Mouse (Mus musculus) A20 (cell line): ENCODE results near the gene Cd22.
"Not testable (repeated sequence)": the region's sequence is repeated elsewhere in the genome, so short reads cannot be mapped to it uniquely, and the experiment has no call there.

Source experiments
- DNase-seq: peaks from one replicate; pipeline ENCODE4 v3.0.0-alpha.2; 2011; ENCODE audit warnings: low read depth, low spot score

Gene Cd22

DNA sequence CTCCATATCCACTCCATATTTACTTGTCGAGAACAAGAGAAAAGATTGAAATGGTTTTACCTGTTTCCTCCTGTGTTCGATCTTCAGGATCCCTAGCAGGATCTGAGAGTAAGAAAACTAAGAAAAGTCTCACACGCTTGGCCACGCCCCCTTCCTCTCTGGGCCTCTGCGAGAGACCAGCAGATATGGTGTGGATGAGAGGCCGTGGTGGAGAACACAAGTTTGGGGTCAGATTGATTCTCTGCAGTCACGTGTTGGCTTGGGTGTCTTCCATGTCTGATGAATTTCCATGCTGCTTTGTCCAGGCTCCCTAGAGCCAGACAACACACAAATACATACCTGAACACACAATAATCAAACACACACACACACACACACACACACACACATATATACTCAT lies at the start of gene Cd22:
Gene Cd22 (minus strand): TSS at position 167 of the 400 bp plus-strand sequence.
- peak; percentile 82 for DNase-seq

DNA sequence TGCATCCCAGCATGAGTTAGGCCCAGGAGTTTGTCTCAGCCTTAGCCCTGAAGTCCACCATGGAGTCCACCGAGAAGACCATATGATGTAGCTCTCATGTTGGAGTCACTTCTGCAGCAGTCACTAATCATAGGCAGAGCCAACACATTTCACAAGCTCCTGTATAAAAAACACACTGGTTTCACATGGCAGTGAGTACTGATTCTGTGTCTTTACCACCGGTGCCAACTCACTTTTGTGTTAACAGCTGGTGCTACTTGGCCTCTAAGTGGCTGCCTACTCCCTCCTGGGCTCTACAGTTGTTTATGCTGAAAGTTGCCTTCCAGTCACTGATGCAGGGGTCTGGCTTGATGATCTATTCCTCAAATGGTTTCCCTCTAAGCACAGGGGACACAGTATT lies 44.4 kb upstream of the Cd22 start, which contains the start of gene Hamp2:
Gene Hamp2 (minus strand): TSS at position 101 of the 400 bp plus-strand sequence.
- DNase-seq = not testable (repeated sequence)

DNA sequence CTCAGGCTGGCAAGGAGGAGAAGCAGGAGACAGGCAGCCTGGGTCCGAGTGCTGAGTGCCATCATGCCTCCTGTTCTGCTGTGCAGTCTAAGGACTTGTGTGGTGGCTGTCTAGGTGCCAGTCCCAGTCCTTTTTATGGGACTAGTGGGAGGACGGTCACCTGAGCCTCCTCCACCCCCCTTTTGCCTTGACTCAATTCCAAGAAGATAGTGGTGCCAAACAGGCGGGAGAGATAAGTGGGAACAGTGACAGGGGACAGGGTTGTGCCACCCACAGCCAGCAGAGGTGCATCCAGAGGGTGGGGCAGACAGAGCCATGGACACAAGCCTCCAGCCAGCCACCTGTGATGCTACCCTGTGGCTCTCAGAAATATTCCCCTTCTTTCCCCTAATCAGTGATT lies 43.9 kb upstream of the Cd22 start:
- no peak for DNase-seq

DNA sequence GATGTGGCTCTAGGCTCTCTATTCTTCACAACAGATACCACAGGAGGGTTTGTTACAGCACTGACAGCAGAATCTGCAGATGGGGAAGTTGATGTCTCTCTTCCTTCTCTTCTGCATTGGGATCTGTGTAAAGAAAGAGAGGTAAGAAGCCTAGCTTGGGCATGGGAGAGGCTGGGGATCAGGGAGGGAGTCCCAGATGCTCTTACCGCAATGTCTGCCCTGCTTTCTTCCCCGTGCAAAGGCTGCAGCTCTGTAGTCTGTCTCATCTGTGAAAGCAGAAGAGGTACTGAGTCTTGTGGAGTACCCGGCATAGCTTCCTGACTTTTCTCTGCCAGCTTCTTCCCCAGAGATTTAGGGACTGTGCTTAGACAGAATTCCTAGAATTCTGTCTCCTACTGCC lies 42.3 kb upstream of the Cd22 start:
- not testable (repeated sequence) for DNase-seq

DNA sequence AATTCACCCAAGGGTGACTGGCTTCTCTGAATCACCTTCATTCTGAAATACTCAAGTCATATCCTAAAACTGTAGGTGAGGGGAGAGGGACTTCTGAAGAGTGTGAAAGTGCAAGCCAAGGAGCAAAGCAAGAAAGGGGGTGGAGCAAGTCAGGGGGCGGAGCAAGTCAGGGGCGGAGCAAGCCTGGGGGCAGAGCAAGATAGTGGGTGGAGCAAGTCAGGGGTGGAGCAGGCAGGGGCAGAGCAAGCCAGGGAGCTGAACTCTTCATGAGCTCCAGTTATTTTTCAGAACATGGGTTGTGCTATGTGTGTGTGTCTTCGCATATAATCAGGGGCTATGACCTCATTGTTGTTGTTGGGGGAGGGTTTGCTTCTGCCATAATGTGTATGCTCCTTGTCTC lies 40.1 kb upstream of the Cd22 start:
- DNase-seq = peak; percentile 66

DNA sequence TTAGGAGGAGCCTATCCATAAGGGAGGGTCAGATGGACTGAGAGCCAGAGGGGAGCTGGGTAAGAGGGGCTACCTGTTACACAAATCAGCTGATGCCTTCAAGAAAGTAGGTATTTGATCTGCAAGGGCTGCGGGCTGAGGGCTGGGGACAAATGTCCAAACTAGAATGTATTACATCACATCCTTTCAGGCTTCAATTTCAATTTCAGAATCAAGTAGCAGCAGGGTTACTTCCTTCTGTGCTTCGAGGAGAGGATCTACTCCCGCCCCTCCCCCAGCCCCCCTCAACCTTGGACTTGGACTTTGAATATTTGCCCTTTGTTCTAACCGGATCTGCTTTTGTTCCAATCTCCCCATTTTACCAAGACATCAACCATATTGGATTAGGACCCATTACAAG lies 37.1 kb upstream of the Cd22 start:
- DNase-seq = no peak

DNA sequence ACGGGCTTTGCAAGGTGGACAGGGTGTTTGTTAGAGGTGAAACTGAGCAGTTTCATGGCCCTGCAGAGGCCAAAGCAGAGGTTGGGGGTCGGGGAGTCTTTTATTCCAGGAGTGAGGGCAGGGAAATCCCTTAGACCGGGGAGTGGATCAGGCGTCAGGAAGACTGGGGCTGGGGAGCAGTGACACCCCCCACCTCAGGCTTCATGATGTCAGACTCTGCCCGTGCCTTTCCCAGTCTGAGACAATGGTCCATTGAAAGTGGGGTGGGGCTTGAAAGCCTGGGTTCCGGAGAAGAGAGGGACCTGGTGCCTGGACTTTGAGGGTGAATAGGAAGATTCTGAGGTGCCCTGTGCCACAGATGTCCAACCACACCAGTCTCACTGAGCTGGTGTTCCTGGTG lies 36.6 kb upstream of the Cd22 start:
- no peak for DNase-seq

DNA sequence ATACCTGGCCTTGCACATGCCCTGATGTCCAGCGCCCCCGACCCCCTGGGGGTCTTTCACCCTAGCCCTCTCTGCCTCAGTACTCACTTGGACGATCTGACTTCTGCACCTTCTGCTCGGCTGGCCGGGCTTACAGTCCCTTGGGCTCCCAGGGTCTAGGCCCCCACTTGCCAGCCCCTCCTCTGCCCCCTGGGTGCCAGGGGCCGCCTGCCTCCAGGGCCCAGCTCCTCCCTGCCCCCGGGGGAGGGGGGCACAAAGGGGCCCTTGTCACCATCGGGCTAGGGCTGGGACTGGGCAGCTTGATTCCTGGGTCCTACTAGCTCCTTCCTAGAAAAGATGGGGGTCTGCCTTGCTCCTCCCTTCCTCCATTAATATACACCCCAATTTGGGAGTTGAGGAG lies 34.6 kb upstream of the Cd22 start, which contains the start of gene Mag:
Gene Mag (minus strand): TSS at position 142 of the 400 bp plus-strand sequence.
- DNase-seq = no peak

DNA sequence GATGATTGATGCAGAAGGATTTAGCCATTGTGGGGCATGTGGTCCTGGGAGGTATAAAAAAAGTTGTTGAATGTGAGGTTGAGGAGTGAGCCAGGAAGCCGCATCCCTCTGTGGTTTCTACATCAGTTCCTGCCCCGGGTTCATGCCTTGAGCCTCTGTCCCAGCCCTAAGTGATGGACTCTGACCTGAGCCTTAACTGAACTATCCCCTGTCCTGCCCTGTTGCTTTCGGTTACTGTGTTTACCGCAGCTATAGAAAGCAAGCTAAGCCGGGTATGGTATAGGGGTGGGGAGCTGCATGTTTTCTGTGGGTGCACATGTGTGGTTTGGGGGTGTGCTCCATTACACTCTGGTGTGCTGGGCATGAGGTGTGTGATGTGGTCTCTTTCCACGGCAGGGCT lies 29.6 kb upstream of the Cd22 start:
- no peak for DNase-seq

DNA sequence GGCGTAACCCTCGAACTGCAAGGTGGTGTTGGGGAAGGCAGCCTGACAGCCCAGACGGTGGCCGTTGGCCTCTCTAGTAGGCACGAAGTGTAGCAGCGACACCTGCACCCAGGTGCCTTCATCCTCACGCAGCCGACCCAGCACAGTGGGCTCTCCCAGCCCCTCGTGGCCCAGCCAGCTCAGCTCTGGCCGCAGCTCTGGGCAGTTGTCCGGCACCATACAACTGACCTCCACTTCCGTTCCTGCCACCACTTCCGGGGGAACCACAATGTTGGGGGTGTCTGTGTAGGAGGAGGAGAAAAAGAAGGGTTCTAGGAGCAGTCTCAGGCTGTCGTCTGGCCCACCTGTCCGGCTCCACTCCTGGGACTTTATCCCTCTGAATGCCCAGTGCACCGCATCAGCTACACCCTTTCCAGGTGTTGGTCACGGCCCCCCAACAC lies 28.9 kb upstream of the Cd22 start:
- DNase-seq = no peak

DNA sequence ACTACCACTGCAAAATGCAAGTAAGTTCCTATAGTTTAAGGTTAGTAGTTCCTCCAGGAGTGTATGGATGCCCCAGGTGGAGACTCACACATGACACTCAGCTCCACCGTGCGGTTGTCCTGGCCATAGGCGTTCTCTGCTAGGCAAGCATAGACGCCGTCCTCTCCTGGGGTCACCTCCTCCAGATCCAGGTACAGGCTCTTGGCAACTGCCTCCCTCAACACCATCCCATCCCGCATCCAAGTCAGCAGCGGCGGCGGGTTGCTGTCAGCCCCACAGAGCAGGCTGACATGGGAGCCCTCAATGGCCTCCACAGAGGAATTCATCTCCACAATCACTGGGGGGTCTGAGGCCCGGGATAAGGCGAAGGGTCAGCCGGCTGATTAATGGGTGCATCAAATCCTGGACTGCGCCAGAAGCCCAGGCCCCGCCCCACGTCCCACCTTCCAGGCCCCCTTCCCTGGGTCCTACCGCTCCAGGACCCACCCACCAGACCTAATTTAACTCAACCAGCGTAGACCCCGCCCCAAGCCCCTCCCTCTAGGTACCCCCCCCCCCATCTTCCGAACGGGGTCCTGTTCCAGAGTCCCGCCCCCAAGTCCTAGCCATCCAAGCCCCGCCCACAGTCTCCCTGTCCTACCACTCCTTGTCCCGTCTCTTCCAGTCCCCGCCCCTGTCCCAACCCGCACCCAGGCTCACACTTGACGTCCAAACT lies 28.3 kb upstream of the Cd22 start:
- DNase-seq = no peak

DNA sequence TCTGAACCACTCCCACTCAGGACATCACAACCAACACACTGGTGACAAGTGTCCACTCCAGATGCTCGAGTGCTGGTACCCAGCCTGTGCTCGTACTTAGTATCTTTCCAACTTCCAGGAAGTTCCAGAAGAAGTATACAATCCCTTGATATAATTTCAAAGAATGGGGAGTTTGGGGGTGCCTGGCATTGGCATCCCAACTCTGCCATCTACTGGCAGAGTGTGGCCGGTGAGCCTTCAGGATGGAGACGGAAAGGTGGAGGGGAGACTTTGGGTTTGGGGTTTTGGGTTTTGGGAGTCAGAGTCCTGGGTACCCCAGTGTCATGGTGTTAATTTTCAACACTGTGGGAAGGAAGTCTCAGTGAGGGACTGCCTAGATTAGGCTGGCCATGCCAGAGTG lies 23.9 kb upstream of the Cd22 start:
- DNase-seq = peak; percentile 60

DNA sequence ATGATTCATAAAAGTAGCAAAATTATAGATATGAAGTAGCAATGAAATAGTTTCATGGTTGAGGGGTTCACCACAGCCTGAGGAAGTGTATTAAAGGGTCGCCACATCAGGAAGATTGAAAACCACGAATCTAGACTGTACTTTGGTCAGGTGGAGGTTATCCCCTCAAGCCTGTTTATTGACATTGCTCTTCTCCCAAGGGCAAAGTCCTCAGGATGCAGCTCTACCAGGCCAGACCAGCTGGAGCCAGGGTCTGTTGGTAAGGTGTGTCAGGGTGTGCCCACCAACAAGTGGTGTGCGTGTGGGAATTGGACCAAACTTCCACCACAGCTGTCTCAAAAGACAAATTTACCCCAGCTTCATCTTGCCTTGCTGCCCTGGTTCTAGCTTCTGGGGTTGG lies 15.1 kb upstream of the Cd22 start:
- peak; percentile 7 for DNase-seq

DNA sequence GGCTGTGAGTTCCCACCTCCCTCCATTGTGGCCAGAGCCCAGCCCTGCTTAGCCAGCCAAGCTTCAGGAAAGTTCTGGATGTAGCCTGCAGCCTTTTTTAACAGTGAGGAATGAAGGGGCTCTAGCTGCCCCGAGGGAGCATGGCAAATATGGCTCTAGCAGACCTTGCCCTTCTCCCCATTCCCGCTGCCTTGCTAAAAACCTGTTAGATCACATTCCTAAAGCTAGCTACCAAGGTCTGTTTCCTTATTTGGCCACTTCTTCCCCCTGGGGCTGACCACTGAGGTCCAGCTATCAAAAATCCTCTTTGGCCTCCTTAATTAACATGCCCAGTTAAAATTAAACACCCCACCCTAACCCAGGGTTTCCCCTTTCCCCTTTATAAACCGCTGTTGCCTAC lies 12.4 kb upstream of the Cd22 start:
- no peak for DNase-seq

DNA sequence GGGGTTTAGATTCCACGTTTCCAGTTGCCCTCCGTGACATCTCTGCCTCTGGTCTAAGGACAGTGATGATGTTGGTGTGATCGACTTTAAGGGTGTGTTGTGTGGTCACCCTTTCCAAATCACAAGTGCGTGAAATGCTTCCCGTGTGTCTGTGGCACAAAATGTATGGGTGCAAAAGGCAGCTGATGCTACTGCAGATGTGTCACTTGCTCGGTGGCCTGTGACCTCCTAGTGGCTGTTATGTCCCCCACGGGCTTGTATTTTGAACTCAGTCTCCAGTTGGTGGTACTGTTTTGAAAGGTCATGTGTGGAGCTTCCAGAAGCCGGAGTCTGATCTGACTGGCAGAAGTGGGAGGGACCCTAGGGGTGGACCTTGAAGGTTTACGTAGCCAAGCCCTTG lies 11.6 kb upstream of the Cd22 start:
- peak; percentile 46 for DNase-seq

DNA sequence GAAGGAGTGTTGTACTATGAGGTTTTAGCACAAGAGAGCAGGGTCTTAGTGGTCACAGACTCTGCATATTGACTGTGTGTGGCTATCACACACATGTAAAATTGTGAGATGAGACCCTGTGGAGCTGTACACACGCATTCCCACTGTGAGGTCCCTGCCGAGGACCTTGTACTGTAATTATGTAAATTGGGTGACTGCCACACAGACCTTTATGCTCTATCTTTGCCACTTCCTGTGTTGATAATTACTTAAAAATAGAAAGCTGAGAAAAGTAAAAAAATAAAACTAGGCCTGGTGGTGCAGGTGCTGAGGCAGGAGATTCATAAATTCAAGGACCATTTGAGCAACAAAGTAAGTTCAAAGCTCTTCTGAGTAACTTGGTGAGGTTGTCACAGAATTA lies 10.5 kb upstream of the Cd22 start:
- DNase-seq = peak; percentile 79

DNA sequence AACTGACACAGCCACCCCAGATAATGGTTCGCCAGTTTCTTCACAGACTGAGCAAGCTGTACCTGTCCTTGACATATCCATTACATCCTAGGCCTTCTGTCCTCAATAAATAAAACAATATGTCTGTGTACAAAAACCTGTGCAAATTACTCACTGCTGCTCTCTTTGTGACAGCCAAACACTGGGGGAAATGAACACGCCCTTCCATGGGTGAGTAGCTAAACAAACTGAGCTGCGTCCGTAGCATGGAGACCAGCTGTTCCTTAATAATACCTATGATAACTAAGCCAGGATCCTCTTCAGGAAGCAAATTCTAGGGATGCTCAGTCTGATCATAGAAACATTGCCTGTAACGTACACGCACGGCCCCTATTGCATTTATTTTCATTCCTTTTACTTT lies 8.6 kb upstream of the Cd22 start:
- peak; percentile 36 for DNase-seq

DNA sequence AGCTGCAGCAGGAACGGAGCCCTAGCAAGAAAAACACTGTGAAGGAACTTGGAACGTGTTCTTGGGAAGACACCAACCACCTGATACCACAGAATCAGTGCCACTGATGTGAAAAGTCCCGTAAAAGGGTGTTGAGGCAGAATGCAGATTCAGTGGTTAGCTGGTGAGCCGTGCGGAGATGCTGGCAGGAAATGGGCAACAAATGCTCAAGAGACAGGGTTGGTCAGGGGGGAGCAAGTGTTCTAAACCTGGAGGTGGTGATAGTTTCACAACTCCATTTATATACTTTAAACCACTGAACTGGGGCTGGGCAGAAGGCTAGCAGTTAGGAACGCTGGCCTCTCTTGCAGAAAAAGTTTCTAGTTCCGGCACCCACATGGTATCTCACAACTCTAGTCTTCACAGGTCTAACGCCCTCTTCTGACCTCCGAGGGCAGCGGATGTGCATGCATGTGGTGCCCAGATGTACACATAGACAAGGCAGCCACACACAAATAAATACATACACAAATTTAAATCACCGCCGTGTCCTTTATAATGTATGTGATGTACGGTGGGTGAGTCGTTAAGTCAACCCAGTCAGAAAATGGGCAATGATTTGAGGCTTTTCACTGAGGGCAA lies 7.5 kb upstream of the Cd22 start:
- peak; percentile 93 for DNase-seq

DNA sequence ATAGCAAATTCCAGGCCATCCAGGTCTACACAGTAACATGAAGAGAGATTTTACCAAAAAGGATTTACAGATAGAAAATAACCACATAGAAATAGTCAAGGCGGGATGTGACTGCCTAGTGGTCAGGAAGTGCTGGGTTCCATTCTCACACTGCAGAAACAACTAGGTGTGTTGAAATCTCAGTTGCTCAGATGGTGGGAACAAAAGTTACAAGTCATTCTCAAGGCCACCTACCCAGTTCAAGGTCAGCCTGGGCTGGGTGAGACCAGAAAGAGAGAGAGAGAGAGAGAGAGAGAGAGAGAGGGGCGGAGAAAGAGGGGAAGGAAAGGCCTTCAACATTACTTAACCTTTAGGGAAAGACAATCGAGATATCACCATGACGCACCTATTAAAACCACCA lies 6.7 kb upstream of the Cd22 start:
- DNase-seq = peak; percentile 69

DNA sequence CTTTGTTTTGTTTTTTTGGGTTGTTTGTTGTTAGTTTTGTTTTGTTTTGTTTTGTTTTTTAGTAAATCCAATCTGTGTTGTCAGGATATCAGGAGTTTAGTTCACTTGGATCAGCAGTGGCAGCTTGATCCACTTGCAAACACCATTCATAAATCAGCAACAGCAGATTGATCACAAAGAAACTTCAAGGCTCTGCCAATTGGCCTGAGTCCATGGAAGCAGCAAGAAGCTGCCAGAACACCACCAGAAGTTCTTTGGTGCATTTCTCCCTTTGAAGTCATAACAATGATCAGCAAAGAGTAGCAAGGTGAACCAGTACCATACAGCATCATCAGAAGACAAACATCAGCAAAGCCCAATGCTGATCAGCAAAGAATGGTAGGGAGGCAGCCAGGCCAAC lies 3.9 kb upstream of the Cd22 start:
- no peak for DNase-seq

DNA sequence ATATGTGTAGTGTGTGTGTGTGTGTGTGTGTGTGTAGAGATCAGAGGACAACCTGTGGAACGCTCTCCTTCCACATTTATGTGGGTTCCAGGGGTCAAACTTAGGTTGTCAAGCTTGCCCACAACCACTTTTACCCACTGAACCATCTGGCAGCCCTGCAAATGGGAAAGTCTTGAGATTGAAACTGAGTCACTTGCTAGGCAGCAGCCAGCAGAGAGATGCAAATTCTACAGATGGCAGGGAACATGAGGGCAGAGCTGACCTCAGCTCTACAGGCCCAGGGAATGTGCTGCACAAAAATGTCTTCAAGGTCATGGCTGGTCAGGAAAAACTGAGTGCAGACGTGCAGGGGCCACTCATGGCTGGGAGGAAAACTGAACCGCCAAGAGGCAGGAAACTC lies 1.2 kb upstream of the Cd22 start:
- DNase-seq = peak; percentile 65

DNA sequence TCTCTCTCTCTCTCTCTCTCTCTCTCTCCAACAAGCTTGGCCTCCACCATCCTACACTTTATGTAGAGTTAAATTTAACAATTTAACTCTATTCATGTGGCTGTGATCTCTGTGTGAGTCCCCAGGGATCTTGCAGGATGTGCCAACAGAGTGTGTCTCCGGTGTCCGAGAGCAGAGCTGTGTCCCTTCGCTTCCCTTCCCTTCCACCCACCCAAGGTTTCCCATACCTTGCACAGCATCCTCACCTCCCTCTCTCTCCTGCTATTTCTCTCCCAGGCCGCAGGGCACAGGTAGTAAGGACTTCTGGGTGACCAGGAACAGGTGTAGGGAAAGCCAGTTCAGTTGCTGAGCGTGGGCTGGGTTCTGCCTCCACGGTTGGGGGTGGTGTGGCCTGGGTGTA lies 1.2 kb downstream of the Cd22 start:
- DNase-seq = peak; percentile 67

DNA sequence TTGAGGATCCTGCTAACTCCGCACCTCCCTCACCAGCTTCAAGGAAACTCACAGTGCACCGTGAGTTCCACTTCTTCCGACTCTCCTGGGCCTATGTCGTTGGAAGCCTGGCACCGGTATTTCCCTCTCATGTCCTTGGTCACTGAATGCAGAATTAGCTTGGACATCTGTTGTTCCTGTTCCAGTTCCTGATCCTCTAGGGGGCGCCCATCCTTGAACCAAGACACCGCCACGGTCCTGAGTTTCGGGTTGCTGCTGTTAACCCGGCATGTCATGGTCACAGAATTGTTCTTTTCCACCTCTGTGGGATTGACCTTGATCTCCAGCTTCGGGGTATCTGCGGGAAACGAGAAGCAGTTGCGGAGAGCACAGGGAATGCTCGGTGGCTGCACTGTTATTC lies 7.1 kb downstream of the Cd22 start:
- no peak for DNase-seq
